9 mouse cellular contexts compared by ENCODE assay signal in the genomic region with DNA sequence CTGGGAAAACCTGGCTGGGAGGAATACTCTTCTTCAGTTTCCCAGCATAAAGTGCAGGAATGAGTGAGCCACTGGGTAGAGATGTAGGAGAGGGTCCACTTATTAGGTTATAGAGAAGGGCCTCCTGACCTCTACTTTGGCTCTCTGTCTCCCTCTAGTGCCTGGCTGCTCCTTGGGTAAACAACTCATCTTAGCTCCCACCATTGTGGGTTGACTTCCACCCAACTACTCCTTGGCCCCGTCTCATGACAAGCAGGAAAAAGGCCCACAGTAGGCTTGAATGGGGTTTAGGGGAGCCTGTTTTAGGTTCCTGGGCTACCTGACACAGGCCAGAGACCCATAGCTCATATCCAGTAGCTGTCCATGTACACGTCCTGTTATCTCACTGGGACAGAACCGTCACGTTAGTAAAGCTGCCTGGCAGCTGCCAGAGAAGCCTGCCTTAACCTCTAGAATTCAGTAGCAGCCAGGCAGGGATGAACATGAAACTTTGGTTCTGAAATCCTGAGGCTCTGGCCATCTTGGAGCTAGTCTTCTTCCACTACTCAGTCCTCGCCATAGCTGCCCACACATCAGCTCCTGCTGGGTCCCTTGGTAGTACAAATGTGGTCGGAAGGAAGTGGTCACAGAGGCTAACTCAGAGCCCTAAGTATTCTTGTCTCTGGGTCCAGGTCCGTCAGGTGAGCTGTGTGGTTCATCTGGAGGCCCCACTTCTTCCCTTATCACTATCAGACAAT. TPM values are rescaled to one million over a fixed set of nuclear protein-coding genes. Genes with fewer than 3 reads are reported as not detected.
A peak's percentile ranks its signal among the peaks of the same experiment; 100 is the strongest.
DNase-seq lines count a peak whose midpoint lies in the region; ATAC-seq lines count a peak whose summit lies in the region.
"Had no signal": no experiment of that assay in that cellular context is flagged by ENCODE, and none has a peak within 500 bp of the region (broad histone marks: within the 10 kb centered on the region; RNA-seq: fewer than 3 reads in every experiment).

No protein-coding gene starts in this region.

- H3K9me3 ChIP-seq in liver, embryonic 11.5 days (ENCODE audit: control insufficient read depth, low read length) = no peaks in the 10 kb centered on the region
- H3K9me3 ChIP-seq: lung, embryonic 15.5 days had no signal

- H3K4me1 ChIP-seq in liver, embryonic 11.5 days (replicated peaks; ENCODE audit: control insufficient read depth, insufficient read depth, low read length) = peaks cover 14% of the 10 kb centered on the region
- H3K4me1 ChIP-seq: lung, embryonic 15.5 days had no signal

- H3K9ac ChIP-seq in liver, embryonic 11.5 days (ENCODE audit: low read depth, low read length) = peak overlapping the region; percentile 30; the same call in 1 of the 2 replicates
- H3K9ac ChIP-seq: lung, embryonic 15.5 days had no signal

- WGBS in liver, embryonic 11.5 days = 52% methylated on average over 7 of the region's 7 CpGs

- H3K4me2 ChIP-seq in liver, embryonic 11.5 days = peak overlapping the region; percentile 37
- H3K4me2 ChIP-seq: lung, embryonic 15.5 days had no signal

- no peaks in the 10 kb centered on the region for H3K27me3 ChIP-seq in liver, embryonic 11.5 days (replicated peaks; ENCODE audit: control insufficient read depth, insufficient read depth, low read length)
- H3K27me3 ChIP-seq: lung, embryonic 15.5 days had no signal

- DNase-seq in cerebellum, postnatal 25 days = peak; percentile 37 to 72
- no peak for DNase-seq in cerebellum, adult 8-10 months
- DNase-seq in urinary bladder, postnatal 14 days (ENCODE audit: low spot score) = peak; percentile 52
- DNase-seq in urinary bladder, adult 2 months (ENCODE audit: low spot score) = no peak
- DNase-seq in fibroblast of lung, adult 2 months (ENCODE audit: low read depth) = peak; percentile 24
- peak; percentile 38 for DNase-seq in liver, embryonic 11.5 days (ENCODE audit: low spot score)
- DNase-seq in spleen, postnatal 10 days (ENCODE audit: low spot score in 2 of 2) = peak; percentile 64 to 85
- DNase-seq in right cerebral cortex, postnatal 4 days = no peak

- peak overlapping the region; percentile 52 for H3K27ac ChIP-seq in liver, embryonic 11.5 days (ENCODE audit: low read depth, low read length)
- H3K27ac ChIP-seq: lung, embryonic 15.5 days had no signal

- no peak overlapping the region for H3K4me3 ChIP-seq in liver, embryonic 11.5 days (ENCODE audit: low read depth, low read length)
- H3K4me3 ChIP-seq: lung, embryonic 15.5 days had no signal

- peaks cover 5% of the 10 kb centered on the region for H3K36me3 ChIP-seq in liver, embryonic 11.5 days (ENCODE audit: control insufficient read depth, insufficient read depth, low read length)

- peak; percentile 85 for ATAC-seq in liver, embryonic 11.5 days (replicated peaks; ENCODE audit: low FRiP score)

RNA-seq across cellular contexts. Expression of a gene that starts 16.3 kb away (rescaled TPM):
- polyA plus RNA-seq in urinary bladder, adult 2 months (2012; rRNA removed) = 139 and 214 TPM in 2 replicates
- polyA plus RNA-seq in liver, embryonic 11.5 days (2014; fragmentation: Nextera tagmentation; extraction: Ambion mirVana) = 44.5 and 51.2 TPM in 2 replicates

RNA-seq across cellular contexts. Expression of a gene that starts 23.2 kb away (rescaled TPM):
- polyA plus RNA-seq in urinary bladder, adult 2 months (2012; rRNA removed) = 30.7 and 40.9 TPM in 2 replicates
- 63.0 and 68.5 TPM in 2 replicates for polyA plus RNA-seq in liver, embryonic 11.5 days (2014; fragmentation: Nextera tagmentation; extraction: Ambion mirVana)

RNA-seq across cellular contexts. Expression of a gene that starts 24.2 kb away (rescaled TPM):
- polyA plus RNA-seq in urinary bladder, adult 2 months (2012; rRNA removed) = 43.9 and 52.6 TPM in 2 replicates
- 31.2 and 33.9 TPM in 2 replicates for polyA plus RNA-seq in liver, embryonic 11.5 days (2014; fragmentation: Nextera tagmentation; extraction: Ambion mirVana)

RNA-seq across cellular contexts. Expression of a gene that starts 30.6 kb away (rescaled TPM):
- polyA plus RNA-seq in urinary bladder, adult 2 months (2012; rRNA removed) = 14.7 and 20.2 TPM in 2 replicates
- 6.2 and 6.8 TPM in 2 replicates for polyA plus RNA-seq in liver, embryonic 11.5 days (2014; fragmentation: Nextera tagmentation; extraction: Ambion mirVana)

RNA-seq across cellular contexts. Expression of a gene that starts 48.2 kb away (rescaled TPM):
- 51.2 and 52.7 TPM in 2 replicates for polyA plus RNA-seq in urinary bladder, adult 2 months (2012; rRNA removed)
- 61.1 and 65.6 TPM in 2 replicates for polyA plus RNA-seq in liver, embryonic 11.5 days (2014; fragmentation: Nextera tagmentation; extraction: Ambion mirVana)

Comparison
In these comparisons a context has a peak if more than half of its experiments do, and no peak if none do; other contexts are left out.
1. DNase-seq: peak in cerebellum, postnatal 25 days (2 of 2), urinary bladder, postnatal 14 days (single experiment), fibroblast of lung, adult 2 months (single experiment), liver, embryonic 11.5 days (single experiment) and spleen, postnatal 10 days (2 of 2); none in cerebellum, adult 8-10 months (single experiment), urinary bladder, adult 2 months (single experiment) and right cerebral cortex, postnatal 4 days (single experiment).